Mouse (Mus musculus) limb, embryonic 10.5 days (tissue): ENCODE measurements around the gene Zfp775. TPM values are rescaled to one million over a fixed set of nuclear protein-coding genes. Genes with fewer than 3 reads are reported as not detected.

Experiments
- DNase-seq: peaks from one replicate; pipeline ENCODE4 v3.0.0-alpha.2; 2017; ENCODE audit warnings: low spot score
- H3K27ac ChIP-seq: fragments of 300-500 bp; sonication (generic); 2 replicates; pipeline ENCODE4 v1.5.1; 2016; ENCODE audit warnings: mild to moderate bottlenecking
- H3K27me3 ChIP-seq: fragments of 300-500 bp; sonication (generic); 2 replicates; pipeline ENCODE4 v1.6.1; 2016; ENCODE audit warnings: low read depth, mild to moderate bottlenecking; ENCODE audit not compliant: poor library complexity, severe bottlenecking
- H3K36me3 ChIP-seq: fragments of 300-500 bp; sonication (generic); 2 replicates; pipeline ENCODE4 v1.6.1; 2016; ENCODE audit warnings: mild to moderate bottlenecking, moderate library complexity
- H3K4me1 ChIP-seq: fragments of 300-500 bp; sonication (generic); 2 replicates; pipeline ENCODE4 v1.6.1; 2016
- H3K4me3 ChIP-seq: fragments of 300-500 bp; sonication (generic); 2 replicates; pipeline ENCODE4 v1.5.1; 2016; ENCODE audit warnings: mild to moderate bottlenecking, moderate library complexity
- H3K9me3 ChIP-seq: fragments of 300-500 bp; sonication (generic); replicated peaks from 2 replicates; pipeline ENCODE4 v1.6.1; 2016; ENCODE audit warnings: mild to moderate bottlenecking
- WGBS: fragments of 180-500 bp; shearing (Covaris S2); methylation state at CpG from one replicate; pipeline ENCODE4 v1.1.7; 2016; 5-methylcytosine and 5-hydroxymethylcytosine counted together
- polyA plus RNA-seq: library from polyadenylated mRNA; unstranded; fragments of >200 nt; fragmentation: Nextera tagmentation; extraction: Ambion mirVana; gene quantifications from 2 replicates; pipeline ENCODE4 v1.2.1, GENCODE M21; 2016

Gene Zfp775
- polyA plus RNA-seq, 1 experiment from 2014 or later: 10.6 TPM

- H3K4me1 ChIP-seq: peaks cover 18% of the 10 kb centered on the region
- no peak overlapping the region for H3K27ac ChIP-seq
- H3K36me3 ChIP-seq: no peaks in the 10 kb centered on the region
- DNase-seq: no peak
- H3K9me3 ChIP-seq: no peaks in the 10 kb centered on the region
- 82% methylated on average over 2 of the region's 2 CpGs for WGBS
- 0 out of 2 replicates have a peak, but pooled peaks cover 4% of the 10 kb centered on the region for H3K27me3 ChIP-seq
- H3K4me3 ChIP-seq: no peak overlapping the region
Measured at GRCm38 (mm10) chr6:48638553-48638952, 36.7 kb downstream of the Zfp775 start.

GRCm38 (mm10) chr6:48641391-48641790 lies 39.5 kb downstream of the Zfp775 start:
- Histone ChIP-seq H3K4me3 (no peak overlapping the region), H3K9me3 (no peaks in the 10 kb centered on the region), H3K27ac (no peak overlapping the region), H3K4me1 (peaks cover 16% of the 10 kb centered on the region), H3K36me3 (no peaks in the 10 kb centered on the region), H3K27me3 (no peaks in the 10 kb centered on the region)
- 73% methylated on average over 6 of the region's 6 CpGs for WGBS
- no peak for DNase-seq

GRCm38 (mm10) chr6:48642764-48643292 lies 41.0 kb downstream of the Zfp775 start:
- DNase-seq: no peak
- 0 out of 2 replicates have a peak, but pooled peaks cover 8% of the 10 kb centered on the region for H3K4me1 ChIP-seq
- H3K4me3 ChIP-seq: no peak overlapping the region
- 28% methylated on average over 4 of the region's 4 CpGs for WGBS
- no peak overlapping the region for H3K27ac ChIP-seq
- no peaks in the 10 kb centered on the region for H3K27me3 ChIP-seq
- H3K9me3 ChIP-seq: no peaks in the 10 kb centered on the region
- no peaks in the 10 kb centered on the region for H3K36me3 ChIP-seq

GRCm38 (mm10) chr6:48645660-48646308 lies 43.9 kb downstream of the Zfp775 start:
- H3K36me3 ChIP-seq: no peaks in the 10 kb centered on the region
- 19% methylated on average over 12 of the region's 12 CpGs for WGBS
- no peaks in the 10 kb centered on the region for H3K27me3 ChIP-seq
- peak; percentile 74 for DNase-seq
- H3K27ac ChIP-seq: no peak overlapping the region
- H3K4me3 ChIP-seq: no peak overlapping the region
- 0 out of 2 replicates have a peak, but pooled peaks cover 3% of the 10 kb centered on the region for H3K4me1 ChIP-seq
- H3K9me3 ChIP-seq: no peaks in the 10 kb centered on the region

- no peaks in the 10 kb centered on the region for H3K9me3 ChIP-seq
- H3K4me3 ChIP-seq: no peak overlapping the region
- H3K27me3 ChIP-seq: no peaks in the 10 kb centered on the region
- H3K27ac ChIP-seq: no peak overlapping the region
- no peaks in the 10 kb centered on the region for H3K36me3 ChIP-seq
- 87% methylated on average over 4 of the region's 4 CpGs for WGBS
- H3K4me1 ChIP-seq: 0 out of 2 replicates have a peak, but pooled peaks cover 3% of the 10 kb centered on the region
- no peak for DNase-seq
Measured at GRCm38 (mm10) chr6:48646309-48646690, 44.4 kb downstream of the Zfp775 start.

- 58% methylated on average over 3 of the region's 3 CpGs for WGBS
- no peaks in the 10 kb centered on the region for H3K9me3 ChIP-seq
- H3K4me3 ChIP-seq: no peak within 1 kb of the TSS
- no peak for DNase-seq
- H3K27me3 ChIP-seq: no peaks in the 10 kb centered on the region
- H3K36me3 ChIP-seq: no peaks in the 10 kb centered on the region
- 0 out of 2 replicates have a peak, but pooled peaks cover 3% of the 10 kb centered on the region for H3K4me1 ChIP-seq
- H3K27ac ChIP-seq: no peak within 1 kb of the TSS; the same call in 1 of the 2 replicates
Measured at GRCm38 (mm10) chr6:48646995-48647394, 45.1 kb downstream of the Zfp775 start, which contains the start of gene Gimap8. Gene Gimap8 (plus strand): TSS chr6:48647234.

- H3K27ac ChIP-seq: no peak overlapping the region
- no peaks in the 10 kb centered on the region for H3K36me3 ChIP-seq
- 0 out of 2 replicates have a peak, but pooled peaks cover 3% of the 10 kb centered on the region for H3K4me1 ChIP-seq
- no peaks in the 10 kb centered on the region for H3K27me3 ChIP-seq
- no peaks in the 10 kb centered on the region for H3K9me3 ChIP-seq
- no peak overlapping the region for H3K4me3 ChIP-seq
- no peak for DNase-seq
- 90% methylated on average over 2 of the region's 2 CpGs for WGBS
Measured at GRCm38 (mm10) chr6:48647611-48648010, 45.7 kb downstream of the Zfp775 start.

- DNase-seq: no peak
- H3K4me1 ChIP-seq: 0 out of 2 replicates have a peak, but pooled peaks cover 3% of the 10 kb centered on the region
- no peaks in the 10 kb centered on the region for H3K36me3 ChIP-seq
- no peak overlapping the region for H3K4me3 ChIP-seq
- WGBS: 96% methylated on average over 4 of the region's 4 CpGs
- no peaks in the 10 kb centered on the region for H3K27me3 ChIP-seq
- H3K27ac ChIP-seq: no peak overlapping the region
- H3K9me3 ChIP-seq: no peaks in the 10 kb centered on the region
Measured at GRCm38 (mm10) chr6:48648779-48649178, 46.9 kb downstream of the Zfp775 start.

GRCm38 (mm10) chr6:48650041-48650440 lies 48.2 kb downstream of the Zfp775 start:
- 89% methylated on average over 9 of the region's 9 CpGs for WGBS
- H3K36me3 ChIP-seq: no peaks in the 10 kb centered on the region
- no peaks in the 10 kb centered on the region for H3K27me3 ChIP-seq
- H3K4me3 ChIP-seq: no peak overlapping the region
- no peak for DNase-seq
- no peak overlapping the region for H3K27ac ChIP-seq
- H3K9me3 ChIP-seq: no peaks in the 10 kb centered on the region
- H3K4me1 ChIP-seq: 0 out of 2 replicates have a peak, but pooled peaks cover 3% of the 10 kb centered on the region

GRCm38 (mm10) chr6:48658721-48659120 lies 56.9 kb downstream of the Zfp775 start:
- no peak for DNase-seq
- Histone ChIP-seq H3K36me3 (no peaks in the 10 kb centered on the region), H3K9me3 (no peaks in the 10 kb centered on the region), H3K4me1 (no peaks in the 10 kb centered on the region), H3K27ac (no peak overlapping the region), H3K4me3 (no peak overlapping the region), H3K27me3 (no peaks in the 10 kb centered on the region)
- WGBS: 78% methylated on average over 5 of the region's 5 CpGs

- H3K36me3 ChIP-seq: no peaks in the 10 kb centered on the region
- DNase-seq: no peak
- no peak overlapping the region for H3K4me3 ChIP-seq
- H3K4me1 ChIP-seq: no peaks in the 10 kb centered on the region
- H3K9me3 ChIP-seq: no peaks in the 10 kb centered on the region
- H3K27ac ChIP-seq: no peak overlapping the region
- 90% methylated on average over 4 of the region's 4 CpGs for WGBS
- H3K27me3 ChIP-seq: no peaks in the 10 kb centered on the region
Measured at GRCm38 (mm10) chr6:48664750-48665149, 62.9 kb downstream of the Zfp775 start.

- no peak for DNase-seq
- no peaks in the 10 kb centered on the region for H3K9me3 ChIP-seq
- no peak overlapping the region for H3K4me3 ChIP-seq
- H3K27ac ChIP-seq: no peak overlapping the region
- no peaks in the 10 kb centered on the region for H3K36me3 ChIP-seq
- H3K27me3 ChIP-seq: no peaks in the 10 kb centered on the region
- 92% methylated on average over 9 of the region's 9 CpGs for WGBS
- H3K4me1 ChIP-seq: no peaks in the 10 kb centered on the region
Measured at GRCm38 (mm10) chr6:48665471-48665870, 63.6 kb downstream of the Zfp775 start.

- H3K4me3 ChIP-seq: no peak overlapping the region
- 49% methylated on average over 7 of the region's 7 CpGs for WGBS
Measured at GRCm38 (mm10) chr6:48666159-48666586, 64.3 kb downstream of the Zfp775 start.

More at GRCm38 (mm10) chr6:48666159-48666586, 64.3 kb downstream of the Zfp775 start:
- H3K36me3 ChIP-seq: no peaks in the 10 kb centered on the region
- no peaks in the 10 kb centered on the region for H3K9me3 ChIP-seq
- no peaks in the 10 kb centered on the region for H3K27me3 ChIP-seq
- H3K27ac ChIP-seq: no peak overlapping the region
- no peak for DNase-seq
- no peaks in the 10 kb centered on the region for H3K4me1 ChIP-seq
